Mouse (Mus musculus): Measurements from ENCODE around the gene Sorbs1. TPM values are rescaled to one million over a fixed set of nuclear protein-coding genes. Genes with fewer than 3 reads are reported as not detected.

Sorbs1 gene
- polyA plus RNA-seq, 1 experiment from 2014 or later = 84.6 TPM

DNA sequence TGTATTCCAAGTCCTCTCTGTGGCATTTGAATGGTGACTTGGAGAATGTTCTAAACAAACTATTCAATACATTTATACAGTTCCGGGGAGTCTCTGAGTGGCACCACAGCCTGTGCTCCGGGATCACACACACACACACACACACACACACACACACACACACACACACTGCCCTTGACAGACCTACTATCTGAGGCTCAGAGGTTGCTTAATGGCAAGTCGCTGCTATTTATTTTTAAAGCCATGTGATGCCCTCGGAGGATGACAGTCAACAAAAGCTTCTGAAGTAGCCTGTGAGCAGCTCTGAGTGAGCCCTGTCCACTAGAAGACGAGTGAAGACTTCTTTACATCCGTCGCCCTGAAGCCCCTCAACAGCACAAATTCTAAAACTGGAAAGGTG is 94.3 kb downstream of the Sorbs1 start:
- Histone ChIP-seq H3K4me1 (ENCODE audit: control insufficient read depth, insufficient read depth, low read length) (peaks cover 6% of the 10 kb centered on the region; the same call in 1 of the 2 replicates), H3K9me3 (replicated peaks; ENCODE audit: control insufficient read depth, low read length, poor library complexity, severe bottlenecking) (no peaks in the 10 kb centered on the region), H3K9ac (ENCODE audit: low read depth, low read length) (no peak overlapping the region), H3K27me3 (ENCODE audit: control insufficient read depth, insufficient read depth, low read depth, low read length) (no peaks in the 10 kb centered on the region), H3K4me3 (ENCODE audit: low read depth, low read length) (no peak overlapping the region), H3K4me2 (ENCODE audit: low read length) (no peak overlapping the region), H3K27ac (ENCODE audit: low read length) (no peak overlapping the region), H3K36me3 (ENCODE audit: control insufficient read depth, insufficient read depth, low read length) (no peaks in the 10 kb centered on the region)
- no peak for ATAC-seq
- WGBS = 78% methylated on average over 7 of the region's 7 CpGs

DNA sequence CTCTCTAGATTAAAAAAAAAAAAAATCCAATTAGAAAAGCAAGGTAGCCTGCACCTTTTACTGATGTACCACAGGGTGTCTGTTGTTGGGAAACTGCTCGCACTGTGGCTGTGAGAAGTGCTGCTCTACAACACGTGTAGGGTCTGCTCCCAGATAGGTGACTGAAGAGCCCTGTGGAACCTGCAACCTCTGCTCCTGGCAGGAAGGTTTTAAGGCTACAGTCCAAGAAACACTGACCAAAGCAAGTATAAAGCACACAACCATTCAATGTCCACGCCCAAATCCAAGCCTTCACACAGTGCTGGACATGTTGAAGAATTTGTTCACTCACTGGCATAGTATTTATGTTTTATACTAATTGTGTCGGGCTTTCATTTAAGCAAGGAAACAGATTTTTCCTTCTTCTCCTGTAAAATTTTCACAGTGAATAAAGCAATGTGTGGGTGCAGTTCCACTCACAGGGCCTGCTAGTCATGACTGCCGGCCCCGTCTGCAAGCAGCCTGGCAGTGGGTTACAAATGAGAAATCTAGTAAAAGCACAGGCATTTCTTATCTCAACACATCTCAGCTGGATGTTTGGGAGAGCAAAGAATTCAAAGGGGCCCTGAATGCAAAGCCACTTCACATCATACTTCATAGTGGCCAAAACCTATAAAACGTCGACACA is 96.3 kb downstream of the Sorbs1 start:
- Histone ChIP-seq H3K36me3 (ENCODE audit: control insufficient read depth, insufficient read depth, low read length) (no peaks in the 10 kb centered on the region), H3K4me3 (ENCODE audit: low read depth, low read length) (no peak overlapping the region), H3K27me3 (ENCODE audit: control insufficient read depth, insufficient read depth, low read depth, low read length) (no peaks in the 10 kb centered on the region), H3K27ac (ENCODE audit: low read length) (no peak overlapping the region; the same call in 1 of the 2 replicates), H3K9me3 (replicated peaks; ENCODE audit: control insufficient read depth, low read length, poor library complexity, severe bottlenecking) (no peaks in the 10 kb centered on the region), H3K4me1 (ENCODE audit: control insufficient read depth, insufficient read depth, low read length) (peaks cover 6% of the 10 kb centered on the region; the same call in 1 of the 2 replicates), H3K9ac (ENCODE audit: low read depth, low read length) (no peak overlapping the region), H3K4me2 (ENCODE audit: low read length) (no peak overlapping the region)
- 73% methylated on average over 8 of the region's 8 CpGs for WGBS
- no peak for ATAC-seq

GRCm38 (mm10) chr19:40415725-40416124 is 97.9 kb downstream of the Sorbs1 start:
- no peak overlapping the region for H3K4me2 ChIP-seq (ENCODE audit: low read length)
- no peak overlapping the region for H3K4me3 ChIP-seq (ENCODE audit: low read depth, low read length)
- no peak for ATAC-seq
- H3K9ac ChIP-seq (ENCODE audit: low read depth, low read length) = no peak overlapping the region
- H3K4me1 ChIP-seq (ENCODE audit: control insufficient read depth, insufficient read depth, low read length) = peaks cover 5% of the 10 kb centered on the region; the same call in 1 of the 2 replicates
- H3K27ac ChIP-seq (ENCODE audit: low read length) = no peak overlapping the region
- H3K9me3 ChIP-seq (replicated peaks; ENCODE audit: control insufficient read depth, low read length, poor library complexity, severe bottlenecking) = no peaks in the 10 kb centered on the region
- H3K36me3 ChIP-seq (ENCODE audit: control insufficient read depth, insufficient read depth, low read length) = no peaks in the 10 kb centered on the region
- no peaks in the 10 kb centered on the region for H3K27me3 ChIP-seq (ENCODE audit: control insufficient read depth, insufficient read depth, low read depth, low read length)
- whole genome bisulfite sequencing = 100% methylated on average over 1 of the region's 1 CpGs

DNA sequence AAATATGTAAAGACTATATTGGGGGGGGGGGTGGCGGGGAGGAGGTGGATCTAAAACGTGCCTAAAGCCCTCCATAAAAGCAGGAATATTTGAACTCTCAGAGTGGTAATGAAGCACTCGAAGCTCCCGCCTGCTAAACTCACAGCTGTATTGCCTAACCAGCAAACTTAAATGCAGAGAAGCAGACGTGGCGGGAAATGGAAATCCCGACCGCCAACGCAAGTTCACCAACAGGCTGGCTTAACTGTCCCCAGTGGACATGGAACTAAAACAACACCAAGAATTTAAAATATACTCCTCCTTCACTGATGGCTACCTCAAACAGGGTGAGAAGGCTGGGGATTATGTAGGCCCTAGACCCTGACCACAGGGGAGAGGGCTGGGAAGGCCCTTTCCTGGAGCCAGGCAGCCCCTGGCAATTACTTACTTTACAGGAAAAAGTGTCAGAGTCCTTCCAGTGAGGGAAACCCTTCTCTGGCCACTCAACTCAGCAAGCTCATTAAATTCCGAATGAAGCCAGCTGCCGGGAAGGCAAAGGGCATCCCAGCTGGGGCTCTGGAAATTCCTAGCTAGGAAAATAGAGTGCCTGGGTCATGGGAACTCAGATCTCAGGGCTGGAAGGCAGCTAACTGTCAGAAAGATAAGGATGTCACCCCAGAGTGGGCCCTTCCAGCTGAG is 98.6 kb downstream of the Sorbs1 start:
- H3K9me3 ChIP-seq (replicated peaks; ENCODE audit: control insufficient read depth, low read length, poor library complexity, severe bottlenecking) = no peaks in the 10 kb centered on the region
- H3K4me1 ChIP-seq (ENCODE audit: control insufficient read depth, insufficient read depth, low read length) = peaks cover 3% of the 10 kb centered on the region; the same call in 1 of the 2 replicates
- no peak for ATAC-seq
- H3K27me3 ChIP-seq (ENCODE audit: control insufficient read depth, insufficient read depth, low read depth, low read length) = no peaks in the 10 kb centered on the region
- no peaks in the 10 kb centered on the region for H3K36me3 ChIP-seq (ENCODE audit: control insufficient read depth, insufficient read depth, low read length)
- no peak overlapping the region for H3K4me2 ChIP-seq (ENCODE audit: low read length)
- H3K4me3 ChIP-seq (ENCODE audit: low read depth, low read length) = no peak overlapping the region
- peak overlapping the region; percentile 40; the same call in 1 of the 2 replicates for H3K27ac ChIP-seq (ENCODE audit: low read length)
- WGBS = 61% methylated on average over 11 of the region's 11 CpGs
- H3K9ac ChIP-seq (ENCODE audit: low read depth, low read length) = no peak overlapping the region

DNA sequence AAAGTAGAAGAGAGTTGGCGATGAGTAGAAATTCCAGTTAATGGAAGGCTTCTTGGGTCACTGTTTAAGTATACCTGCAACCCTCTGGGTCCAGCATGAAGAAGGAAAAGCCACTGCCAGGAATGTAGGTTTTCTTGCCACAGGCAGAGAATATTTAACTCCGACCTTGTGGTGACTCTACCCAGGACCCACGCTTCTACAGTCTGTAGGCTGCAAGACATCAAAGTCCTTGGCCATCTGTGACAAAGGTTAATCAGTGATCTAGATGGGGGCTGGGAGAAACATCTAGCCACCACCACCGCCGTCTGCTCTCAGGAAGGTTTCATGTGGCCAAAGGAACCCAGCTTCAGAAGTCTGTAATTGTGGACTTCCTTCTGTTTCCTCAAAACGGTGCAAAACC is 99.2 kb downstream of the Sorbs1 start:
- 81% methylated on average over 6 of the region's 6 CpGs for WGBS
- ATAC-seq = no peak
- peaks cover 3% of the 10 kb centered on the region; the same call in 1 of the 2 replicates for H3K4me1 ChIP-seq (ENCODE audit: control insufficient read depth, insufficient read depth, low read length)
- no peaks in the 10 kb centered on the region for H3K27me3 ChIP-seq (ENCODE audit: control insufficient read depth, insufficient read depth, low read depth, low read length)
- H3K9me3 ChIP-seq (replicated peaks; ENCODE audit: control insufficient read depth, low read length, poor library complexity, severe bottlenecking) = no peaks in the 10 kb centered on the region
- no peak overlapping the region for H3K4me2 ChIP-seq (ENCODE audit: low read length)
- no peaks in the 10 kb centered on the region for H3K36me3 ChIP-seq (ENCODE audit: control insufficient read depth, insufficient read depth, low read length)
- H3K4me3 ChIP-seq (ENCODE audit: low read depth, low read length) = no peak overlapping the region
- no peak overlapping the region for H3K9ac ChIP-seq (ENCODE audit: low read depth, low read length)
- H3K27ac ChIP-seq (ENCODE audit: low read length) = no peak overlapping the region

DNA sequence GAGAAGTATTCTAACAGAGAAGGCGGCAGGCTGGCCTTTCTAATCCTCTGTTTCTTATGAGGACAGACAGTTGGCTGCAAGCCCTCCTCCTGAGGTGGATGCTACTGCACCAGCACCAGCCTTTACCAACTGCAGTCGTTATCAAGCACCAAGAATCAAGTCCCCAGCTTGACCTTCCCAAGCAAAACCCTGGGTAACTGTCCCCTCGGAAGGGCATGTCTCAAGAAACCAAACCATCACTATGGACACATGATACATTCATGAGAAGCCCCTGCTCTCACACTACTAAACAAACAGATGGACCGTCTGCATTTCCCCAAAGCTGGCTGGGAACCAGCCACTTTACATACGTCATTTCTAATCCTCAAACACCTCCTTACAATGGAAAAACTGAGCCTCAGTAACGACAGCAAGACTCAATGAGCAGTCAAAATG is 102.2 kb downstream of the Sorbs1 start:
- no peaks in the 10 kb centered on the region for H3K36me3 ChIP-seq (ENCODE audit: control insufficient read depth, insufficient read depth, low read length)
- H3K27ac ChIP-seq (ENCODE audit: low read length) = 0 out of 2 replicates have a peak overlapping the region, but pooled peaks have one; percentile 17
- no peaks in the 10 kb centered on the region for H3K27me3 ChIP-seq (ENCODE audit: control insufficient read depth, insufficient read depth, low read depth, low read length)
- H3K4me3 ChIP-seq (ENCODE audit: low read depth, low read length) = no peak overlapping the region
- H3K9me3 ChIP-seq (replicated peaks; ENCODE audit: control insufficient read depth, low read length, poor library complexity, severe bottlenecking) = no peaks in the 10 kb centered on the region
- WGBS = 44% methylated on average over 6 of the region's 6 CpGs
- no peak overlapping the region for H3K9ac ChIP-seq (ENCODE audit: low read depth, low read length)
- ATAC-seq = no peak
- H3K4me2 ChIP-seq (ENCODE audit: low read length) = no peak overlapping the region
- H3K4me1 ChIP-seq (ENCODE audit: control insufficient read depth, insufficient read depth, low read length) = peaks cover 3% of the 10 kb centered on the region; the same call in 1 of the 2 replicates

DNA sequence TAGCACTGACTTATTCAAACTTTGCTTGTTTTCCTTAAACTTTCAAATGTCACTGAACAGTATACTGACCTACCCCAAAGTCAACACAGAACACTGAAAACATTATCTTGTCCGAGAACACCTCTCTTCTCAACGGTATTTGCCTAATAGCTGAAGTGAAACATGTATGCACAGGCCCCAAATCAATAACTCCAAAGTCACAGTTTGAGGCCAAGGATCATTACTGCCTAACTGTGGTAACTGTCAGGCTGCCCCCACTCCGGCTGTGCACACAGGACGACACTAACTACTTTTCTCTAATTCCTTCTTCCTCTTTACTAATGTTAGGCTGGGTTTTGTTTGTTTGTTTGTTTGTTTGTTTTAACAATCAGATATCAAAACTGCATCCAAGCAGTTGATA is 103.1 kb downstream of the Sorbs1 start:
- peaks cover 3% of the 10 kb centered on the region; the same call in 1 of the 2 replicates for H3K4me1 ChIP-seq (ENCODE audit: control insufficient read depth, insufficient read depth, low read length)
- 78% methylated on average over 4 of the region's 4 CpGs for WGBS
- ATAC-seq = no peak
- 0 out of 2 replicates have a peak overlapping the region, but pooled peaks have one; percentile 17 for H3K27ac ChIP-seq (ENCODE audit: low read length)
- H3K4me2 ChIP-seq (ENCODE audit: low read length) = no peak overlapping the region
- H3K9ac ChIP-seq (ENCODE audit: low read depth, low read length) = no peak overlapping the region
- H3K27me3 ChIP-seq (ENCODE audit: control insufficient read depth, insufficient read depth, low read depth, low read length) = no peaks in the 10 kb centered on the region
- H3K36me3 ChIP-seq (ENCODE audit: control insufficient read depth, insufficient read depth, low read length) = no peaks in the 10 kb centered on the region
- no peaks in the 10 kb centered on the region for H3K9me3 ChIP-seq (replicated peaks; ENCODE audit: control insufficient read depth, low read length, poor library complexity, severe bottlenecking)
- H3K4me3 ChIP-seq (ENCODE audit: low read depth, low read length) = no peak overlapping the region

DNA sequence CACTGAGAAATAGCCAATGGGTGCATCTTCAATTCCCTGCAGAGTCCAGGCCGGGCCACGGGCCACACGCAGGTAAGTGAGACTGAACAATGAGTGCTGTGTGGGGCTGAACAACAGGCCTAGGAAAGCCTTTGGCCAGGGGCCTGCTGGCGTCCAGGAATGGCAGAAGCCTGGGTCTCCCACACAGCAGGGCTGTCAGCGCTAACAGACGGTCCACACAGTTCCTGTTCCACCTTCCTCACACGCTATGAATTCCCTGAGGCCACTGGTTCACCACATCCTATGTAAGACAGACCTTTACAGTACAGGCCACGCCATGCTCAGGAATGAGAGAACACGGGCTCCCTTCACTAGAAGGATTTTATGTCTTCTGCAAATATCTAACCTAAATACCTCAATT is 103.5 kb downstream of the Sorbs1 start:
- Histone ChIP-seq H3K9ac (ENCODE audit: low read depth, low read length) (no peak overlapping the region), H3K9me3 (replicated peaks; ENCODE audit: control insufficient read depth, low read length, poor library complexity, severe bottlenecking) (no peaks in the 10 kb centered on the region), H3K4me2 (ENCODE audit: low read length) (no peak overlapping the region), H3K4me3 (ENCODE audit: low read depth, low read length) (no peak overlapping the region), H3K36me3 (ENCODE audit: control insufficient read depth, insufficient read depth, low read length) (no peaks in the 10 kb centered on the region), H3K4me1 (ENCODE audit: control insufficient read depth, insufficient read depth, low read length) (peaks cover 3% of the 10 kb centered on the region; the same call in 1 of the 2 replicates), H3K27me3 (ENCODE audit: control insufficient read depth, insufficient read depth, low read depth, low read length) (no peaks in the 10 kb centered on the region), H3K27ac (ENCODE audit: low read length) (peak overlapping the region; percentile 34; the same call in 1 of the 2 replicates)
- no peak; the same call in 1 of the 2 replicates for ATAC-seq
- 79% methylated on average over 9 of the region's 9 CpGs for WGBS

DNA sequence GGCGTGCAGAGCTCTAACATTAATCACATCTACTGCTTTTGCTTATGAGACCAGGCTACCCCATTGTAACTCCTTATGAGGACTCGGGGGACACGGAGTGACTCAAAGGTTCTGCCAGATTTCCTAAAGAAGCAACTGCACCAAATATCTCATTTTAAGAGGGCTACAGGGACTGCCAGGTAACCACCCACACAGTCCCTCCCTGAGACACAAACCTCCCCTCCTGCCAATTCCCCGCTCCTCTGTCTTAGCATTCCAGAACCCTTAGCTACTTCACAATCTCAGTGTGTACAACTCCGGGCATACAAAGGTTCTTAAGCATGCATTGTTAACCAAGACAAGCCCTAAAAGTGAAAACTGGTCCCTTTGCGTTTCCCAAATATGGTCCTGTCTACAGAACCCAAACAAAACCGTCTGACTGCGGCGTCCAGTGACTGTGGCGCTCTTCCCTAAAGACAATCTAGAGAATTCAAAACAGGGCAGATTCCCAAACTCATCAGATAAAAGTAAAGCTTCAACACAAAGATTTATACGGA is 104.0 kb downstream of the Sorbs1 start:
- H3K27ac ChIP-seq (ENCODE audit: low read length) = peak overlapping the region; percentile 34; the same call in 1 of the 2 replicates
- 85% methylated on average over 11 of the region's 11 CpGs for WGBS
- no peaks in the 10 kb centered on the region for H3K9me3 ChIP-seq (replicated peaks; ENCODE audit: control insufficient read depth, low read length, poor library complexity, severe bottlenecking)
- ATAC-seq = no peak
- H3K4me2 ChIP-seq (ENCODE audit: low read length) = no peak overlapping the region
- H3K36me3 ChIP-seq (ENCODE audit: control insufficient read depth, insufficient read depth, low read length) = no peaks in the 10 kb centered on the region
- H3K4me1 ChIP-seq (ENCODE audit: control insufficient read depth, insufficient read depth, low read length) = peaks cover 3% of the 10 kb centered on the region; the same call in 1 of the 2 replicates
- no peak overlapping the region for H3K9ac ChIP-seq (ENCODE audit: low read depth, low read length)
- H3K4me3 ChIP-seq (ENCODE audit: low read depth, low read length) = no peak overlapping the region
- H3K27me3 ChIP-seq (ENCODE audit: control insufficient read depth, insufficient read depth, low read depth, low read length) = no peaks in the 10 kb centered on the region

Data from midbrain, embryonic 16.5 days (tissue).